Mouse (Mus musculus): ENCODE data around the gene Dalrd3.

DNA sequence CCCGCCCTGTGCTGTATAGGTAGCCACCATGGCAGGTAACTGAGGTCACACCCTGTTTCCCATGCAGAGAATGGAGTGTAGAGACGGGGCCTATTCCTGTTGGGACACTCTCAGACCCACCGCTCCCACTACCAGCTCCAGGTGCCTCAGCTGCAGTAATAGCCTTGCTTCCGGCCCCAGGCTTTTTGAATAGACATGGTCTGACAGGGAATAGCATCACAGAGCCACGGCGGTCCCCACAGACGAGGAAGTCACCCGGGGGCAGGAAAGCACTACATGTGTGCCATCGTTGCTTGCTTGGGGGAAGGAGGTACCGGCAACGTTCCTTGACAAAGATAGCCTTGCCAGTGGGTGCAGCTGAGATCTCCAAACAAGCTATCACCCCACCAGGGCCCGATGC, 5.2 kb downstream of the Dalrd3 start:
- TF ChIP-seq CTCF (IDR thresholded peaks at IDR 0.05; ENCODE audit: low read depth): no peak
- TF ChIP-seq EP300 (optimal IDR thresholded peaks at IDR 0.05): no peak
